Mouse (Mus musculus) forebrain, embryonic 14.5 days (tissue): ENCODE results near the gene Hypk. TPM values are rescaled to one million over a fixed set of nuclear protein-coding genes. Genes with fewer than 3 reads are reported as not detected.
A peak's percentile ranks its signal among the peaks of the same experiment; 100 is the strongest.

ENCODE experiments used
- ATAC-seq: fragments of 200-750 bp; cut with Nextera tagmentation; 2 replicates; pipeline ENCODE4 v1.8.0; 2017; ENCODE audit warnings: mild to moderate bottlenecking, moderate library complexity
- DNase-seq: peaks from one replicate; pipeline ENCODE4 v3.0.0-alpha.2; 2015; ENCODE audit warnings: low spot score
- H3K27ac ChIP-seq: fragments of 300-500 bp; sonication (generic); 2 replicates; pipeline ENCODE4 v1.5.1; 2014; ENCODE audit warnings: low read depth, mild to moderate bottlenecking, control low read depth, low read length, moderate library complexity
- H3K27me3 ChIP-seq: fragments of 300-500 bp; sonication (generic); replicated peaks from 2 replicates; pipeline ENCODE4 v1.6.1; 2014; ENCODE audit warnings: low read length, control low read depth, mixed read lengths; ENCODE audit not compliant: control insufficient read depth, insufficient read depth
- H3K36me3 ChIP-seq: fragments of 300-500 bp; sonication (generic); 2 replicates; pipeline ENCODE4 v1.6.1; 2014; ENCODE audit warnings: low read length, control low read depth; ENCODE audit not compliant: control insufficient read depth, insufficient read depth
- H3K4me1 ChIP-seq: fragments of 300-500 bp; sonication (generic); 2 replicates; pipeline ENCODE4 v1.6.1; 2014; ENCODE audit warnings: antibody characterized with exemption, low read length, control low read depth; ENCODE audit not compliant: control insufficient read depth, insufficient read depth
- H3K4me2 ChIP-seq: fragments of 300-500 bp; sonication (generic); 2 replicates; pipeline ENCODE4 v1.6.1; 2014; ENCODE audit warnings: mild to moderate bottlenecking, control low read depth, low read length
- H3K4me3 ChIP-seq: fragments of 300-500 bp; sonication (generic); 2 replicates; pipeline ENCODE4 v1.5.1; 2014; ENCODE audit warnings: low read depth, low read length, control low read depth
- H3K9ac ChIP-seq: fragments of 300-500 bp; sonication (generic); 2 replicates; pipeline ENCODE4 v1.6.1; 2014; ENCODE audit warnings: mild to moderate bottlenecking, low read length, control low read depth, moderate library complexity
- H3K9me3 ChIP-seq: fragments of 300-500 bp; sonication (generic); replicated peaks from 2 replicates; pipeline ENCODE4 v1.6.1; 2016; ENCODE audit warnings: low read length, control low read depth, mixed read lengths; ENCODE audit not compliant: control insufficient read depth
- WGBS: fragments of 180-500 bp; shearing (Covaris S2); extraction: QIAGEN DNeasy Blood & Tissue Kit; methylation state at CpG from one replicate; pipeline ENCODE4 v1.1.7; 2014; 5-methylcytosine and 5-hydroxymethylcytosine counted together
- microRNA-seq: library from miRNA; unstranded; fragments of <30 nt; microRNA quantifications from one replicate; pipeline ENCODE4, GENCODE M21; 2016
- polyA plus RNA-seq: library from polyadenylated mRNA; unstranded; fragments of >200 nt; fragmentation: Nextera tagmentation; extraction: Ambion mirVana; gene quantifications from 2 replicates; pipeline ENCODE4 v1.2.1, GENCODE M21; 2014

Hypk gene
- polyA plus RNA-seq, 1 experiment from 2014 or later, result 95.1 TPM

GRCm38 (mm10) chr2:121507173-121507950 is 54.3 kb downstream of the Hypk start:
- Histone ChIP-seq H3K36me3 (peaks cover 13% of the 10 kb centered on the region; the same call in 1 of the 2 replicates), H3K27ac (no peak overlapping the region), H3K4me3 (peak overlapping the region; percentile 47), H3K4me1 (0 out of 2 replicates have a peak, but pooled peaks cover 8% of the 10 kb centered on the region), H3K27me3 (no peaks in the 10 kb centered on the region), H3K9ac (peak overlapping the region; percentile 70), H3K9me3 (no peaks in the 10 kb centered on the region), H3K4me2 (peak overlapping the region; percentile 63)
- DNase-seq, result no peak
- ATAC-seq, result no peak
- 15% methylated on average over 12 of the region's 12 CpGs for WGBS

GRCm38 (mm10) chr2:121507951-121508330 is 54.9 kb downstream of the Hypk start:
- H3K36me3 ChIP-seq, result peaks cover 18% of the 10 kb centered on the region; the same call in 1 of the 2 replicates
- ATAC-seq, result no peak
- H3K9ac ChIP-seq, result peak overlapping the region; percentile 70

More at GRCm38 (mm10) chr2:121507951-121508330, 54.9 kb downstream of the Hypk start:
- 0 out of 2 replicates have a peak, but pooled peaks cover 8% of the 10 kb centered on the region for H3K4me1 ChIP-seq
- peak overlapping the region; percentile 47 for H3K4me3 ChIP-seq
- H3K27ac ChIP-seq, result no peak overlapping the region
- no peaks in the 10 kb centered on the region for H3K9me3 ChIP-seq
- peak overlapping the region; percentile 63 for H3K4me2 ChIP-seq
- no peak for DNase-seq
- H3K27me3 ChIP-seq, result no peaks in the 10 kb centered on the region
- 80% methylated on average over 2 of the region's 2 CpGs for WGBS

Small RNA genes within 50 kb of the gene (microRNA-seq; reads per million reads assigned to microRNA genes)
- gene Gm22953, result not detected

Other genes starting within 250 kb of the Hypk start
- 116 and 164 TPM in 2 replicates for gene Trp53bp1, start 181.9 kb upstream of the Hypk start, polyA plus RNA-seq
- gene Map1a, start 163.7 kb upstream of the Hypk start, polyA plus RNA-seq, result 12.7 and 23.2 TPM in 2 replicates
- 10.1 and 11.6 TPM in 2 replicates for gene Ppip5k1, start 97.9 kb upstream of the Hypk start, polyA plus RNA-seq
- gene Ckmt1, start 95.6 kb upstream of the Hypk start, polyA plus RNA-seq, result 19.8 and 24.7 TPM in 2 replicates
- gene Strc, start 66.1 kb upstream of the Hypk start, polyA plus RNA-seq, result 0.05 TPM in 1 of 2 replicates, not detected in the other
- gene Pdia3, start 39.5 kb upstream of the Hypk start, polyA plus RNA-seq, result 174 and 205 TPM in 2 replicates
- 2.0 and 3.2 TPM in 2 replicates for gene Catsper2, start 39.5 kb upstream of the Hypk start, polyA plus RNA-seq
- gene Ell3, start 9.0 kb upstream of the Hypk start, polyA plus RNA-seq, result 0.86 and 1.2 TPM in 2 replicates
- 388 and 442 TPM in 2 replicates for gene Serf2, start 4.1 kb upstream of the Hypk start, polyA plus RNA-seq
- gene Serinc4, start 3.5 kb downstream of the Hypk start, polyA plus RNA-seq, result 0.95 and 1.1 TPM in 2 replicates
- 65.7 and 73.0 TPM in 2 replicates for gene Mfap1b, start 20.8 kb downstream of the Hypk start, polyA plus RNA-seq
- gene Mfap1a, start 53.4 kb downstream of the Hypk start, polyA plus RNA-seq, result 19.4 and 24.4 TPM in 2 replicates
- 5.5 and 5.6 TPM in 2 replicates for gene Wdr76, start 53.4 kb downstream of the Hypk start, polyA plus RNA-seq